Mouse (Mus musculus) bone marrow, adult 2 months (tissue): Measurements from ENCODE around the gene Fbln5. TPM values are rescaled to one million over a fixed set of nuclear protein-coding genes. Genes with fewer than 3 reads are reported as not detected.

Experiments
- H3K27ac ChIP-seq: fragments of 200-500 bp; 2 replicates; pipeline ENCODE4 v1.5.1; 2012; ENCODE audit warnings: low read depth, mild to moderate bottlenecking, control low read depth, inconsistent platforms, low read length; ENCODE audit not compliant: control insufficient read depth, poor library complexity, insufficient read depth
- H3K4me1 ChIP-seq: fragments of 200-500 bp; 2 replicates; pipeline ENCODE4 v1.6.1; 2011; ENCODE audit warnings: low read length; ENCODE audit not compliant: control insufficient read depth, insufficient read depth
- H3K4me3 ChIP-seq: fragments of 200-500 bp; replicated peaks from 2 replicates; pipeline ENCODE3; 2011; ENCODE audit warnings: mild to moderate bottlenecking, low read depth, low read length, control low read depth; ENCODE audit not compliant: control insufficient read depth
- CTCF ChIP-seq: fragments of 200-500 bp; IDR thresholded peaks from 2 replicates; pipeline ENCODE4 v1.5.1; 2011; ENCODE audit warnings: low read length, control low read depth; ENCODE audit not compliant: control insufficient read depth, insufficient read depth
- POLR2A ChIP-seq: fragments of 200-500 bp; IDR thresholded peaks from 2 replicates; pipeline ENCODE4 v1.6.1; 2011; ENCODE audit warnings: low read depth, mild to moderate bottlenecking, control low read depth, low read length, borderline replicate concordance; ENCODE audit not compliant: control insufficient read depth
- WGBS: fragments of 180-500 bp; shearing (Covaris S2); methylation state at CpG from one replicate; pipeline ENCODE4 v1.1.7; 2018; 5-methylcytosine and 5-hydroxymethylcytosine counted together
- polyA plus RNA-seq: library from polyadenylated mRNA; stranded (reverse); fragments of >200 nt; gene quantifications from 2 replicates; pipeline ENCODE4 v1.2.4, GENCODE M21; 2011; ENCODE audit warnings: low replicate concordance; ENCODE audit not compliant: missing spikeins, insufficient read depth, insufficient read length

Fbln5 gene
- polyA plus RNA-seq, 1 experiment: 19.7 TPM

DNA sequence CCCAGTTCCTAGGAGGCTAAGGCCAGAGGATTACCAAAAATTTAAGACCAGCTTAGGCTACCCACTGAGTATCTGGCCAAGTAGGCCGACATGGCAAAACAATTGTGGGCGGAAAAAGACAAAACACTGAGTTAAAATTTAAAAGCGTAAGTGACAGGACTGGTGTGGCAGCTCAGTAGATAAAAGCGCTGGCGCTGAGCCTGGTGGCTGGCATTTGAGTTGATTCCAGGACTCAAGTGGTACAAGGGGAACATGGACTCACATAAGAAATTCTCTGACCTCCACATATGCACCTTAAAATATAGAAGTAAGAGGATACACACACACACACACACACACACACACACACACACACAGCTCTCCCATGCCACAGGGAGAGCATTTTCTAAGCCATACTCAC lies 42.5 kb downstream of the Fbln5 start:
- Histone ChIP-seq H3K4me3 (no peak overlapping the region), H3K27ac (no peak overlapping the region), H3K4me1 (no peaks in the 10 kb centered on the region)
- TF ChIP-seq POLR2A (no peak), CTCF (no peak)
- 85% methylated on average over 5 of the region's 5 CpGs for WGBS

DNA sequence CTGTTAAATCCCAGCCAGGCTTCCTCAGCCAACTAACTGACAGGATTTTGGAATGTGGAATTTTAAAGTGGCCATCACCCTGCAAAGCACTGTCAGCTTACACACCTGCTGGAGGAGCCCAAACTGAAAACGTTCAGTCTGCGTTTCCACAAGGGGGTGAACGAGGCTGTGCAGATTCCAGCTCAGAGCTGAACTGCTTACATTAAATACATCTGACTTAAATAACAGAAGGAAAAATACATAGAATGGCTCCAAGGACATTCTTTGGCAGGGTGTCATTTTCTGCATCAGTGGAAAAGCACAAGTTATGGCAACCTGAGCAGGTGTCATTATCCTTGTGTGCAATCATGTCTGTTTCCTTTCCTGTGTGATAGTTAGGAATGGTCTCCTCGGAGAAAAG lies 44.7 kb downstream of the Fbln5 start:
- Histone ChIP-seq H3K4me3 (no peak overlapping the region), H3K27ac (no peak overlapping the region), H3K4me1 (no peaks in the 10 kb centered on the region)
- no peak for TF ChIP-seq CTCF
- TF ChIP-seq POLR2A: no peak
- 75% methylated on average over 4 of the region's 4 CpGs for WGBS

DNA sequence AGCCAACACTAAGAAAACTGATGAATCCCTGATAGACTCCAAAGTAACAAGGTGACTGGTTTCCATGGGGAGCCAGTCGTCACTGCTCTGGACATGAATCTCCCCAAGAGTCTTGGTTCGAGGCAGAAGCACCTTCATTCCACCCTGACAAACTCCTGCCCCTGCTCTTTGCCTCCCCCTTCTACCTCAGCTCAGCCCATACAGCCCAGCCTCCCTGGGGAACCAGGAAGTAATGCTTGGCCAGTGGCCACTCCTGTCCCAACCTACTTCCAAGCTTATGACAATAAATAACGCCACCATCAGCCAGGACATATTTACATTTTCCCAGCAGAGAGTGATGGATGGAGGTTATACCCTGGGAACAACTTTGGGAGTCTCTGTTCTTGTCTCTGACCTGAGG lies 45.9 kb downstream of the Fbln5 start:
- H3K4me1 ChIP-seq: no peaks in the 10 kb centered on the region
- WGBS: 51% methylated on average over 3 of the region's 3 CpGs
- no peak overlapping the region for H3K27ac ChIP-seq
- TF ChIP-seq POLR2A (no peak), CTCF (no peak)
- H3K4me3 ChIP-seq: no peak overlapping the region

DNA sequence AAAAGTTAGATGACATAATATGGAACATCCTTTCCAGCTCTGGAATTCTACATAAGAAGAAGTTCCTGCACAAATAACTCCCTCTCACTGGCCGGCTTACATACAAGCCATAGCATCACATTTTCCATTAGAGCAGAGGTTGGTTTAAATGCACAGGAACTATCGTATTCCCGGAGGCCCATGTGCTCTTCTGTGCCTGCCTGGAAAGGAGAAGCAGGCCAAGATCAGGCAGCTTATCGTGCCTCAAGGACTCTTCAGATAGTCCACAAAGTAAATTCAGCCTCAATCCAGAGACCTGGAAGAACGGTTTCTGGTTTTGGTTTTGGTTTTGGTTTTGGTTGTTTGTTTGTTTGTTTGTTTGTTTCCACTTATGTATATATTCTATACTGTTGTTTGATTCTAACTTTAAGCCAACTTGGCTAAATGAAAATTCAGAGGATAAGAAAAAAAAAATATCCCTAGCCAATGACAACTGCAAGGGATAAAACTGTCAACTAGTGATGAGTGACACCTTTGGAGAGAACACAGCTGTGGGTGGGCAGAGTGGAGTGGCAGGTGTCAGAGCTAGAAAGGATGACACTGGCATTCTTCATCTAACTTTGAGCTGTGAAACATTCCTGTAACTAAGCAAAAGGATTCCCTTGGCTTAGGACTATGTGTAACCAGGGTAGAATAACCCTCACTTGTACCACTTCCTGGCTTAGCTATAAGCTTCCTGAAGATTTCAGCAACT lies 48.4 kb downstream of the Fbln5 start:
- 77% methylated on average over 5 of the region's 5 CpGs for WGBS
- TF ChIP-seq POLR2A: no peak
- TF ChIP-seq CTCF: no peak
- Histone ChIP-seq H3K4me1 (no peaks in the 10 kb centered on the region), H3K27ac (no peak overlapping the region), H3K4me3 (no peak overlapping the region)

DNA sequence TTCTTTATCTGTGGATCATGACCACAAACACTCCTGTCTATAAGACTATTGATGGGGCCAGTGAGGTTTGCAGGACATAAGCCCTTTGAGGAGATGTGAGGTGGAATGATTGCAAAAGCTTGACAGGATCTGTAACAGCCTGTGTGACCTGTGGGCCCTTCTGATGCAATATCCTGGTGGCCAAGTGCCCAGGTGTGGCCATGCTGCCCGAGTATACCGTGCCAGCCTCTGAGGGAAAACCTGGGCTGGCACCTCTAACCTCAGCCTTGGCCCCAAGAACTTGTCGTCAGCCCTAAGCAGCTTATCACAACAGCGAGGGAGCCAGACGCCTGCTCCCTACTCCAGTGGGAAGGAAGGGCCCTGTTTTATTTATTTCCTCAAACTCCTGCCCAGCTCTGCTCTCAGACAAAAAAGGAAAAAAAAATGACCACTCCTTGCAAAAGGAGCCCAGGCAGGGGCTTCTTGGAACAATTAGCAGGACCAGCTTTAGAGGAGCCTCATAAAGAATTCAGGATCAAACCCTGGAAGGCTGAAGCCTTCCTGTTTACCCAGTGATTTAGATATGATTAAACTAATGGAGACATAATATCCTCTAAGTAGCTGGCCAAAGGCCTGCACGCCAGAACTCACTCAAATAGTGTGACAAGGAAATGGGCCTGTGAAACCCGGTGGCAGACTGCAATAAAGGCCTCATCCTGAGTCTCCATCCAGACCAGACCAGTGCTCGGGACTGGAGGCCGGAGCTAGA lies 51.4 kb downstream of the Fbln5 start:
- WGBS: 52% methylated on average over 9 of the region's 9 CpGs
- no peak for TF ChIP-seq POLR2A
- no peak for TF ChIP-seq CTCF
- no peak overlapping the region for H3K27ac ChIP-seq
- H3K4me3 ChIP-seq: no peak overlapping the region
- H3K4me1 ChIP-seq: no peaks in the 10 kb centered on the region

DNA sequence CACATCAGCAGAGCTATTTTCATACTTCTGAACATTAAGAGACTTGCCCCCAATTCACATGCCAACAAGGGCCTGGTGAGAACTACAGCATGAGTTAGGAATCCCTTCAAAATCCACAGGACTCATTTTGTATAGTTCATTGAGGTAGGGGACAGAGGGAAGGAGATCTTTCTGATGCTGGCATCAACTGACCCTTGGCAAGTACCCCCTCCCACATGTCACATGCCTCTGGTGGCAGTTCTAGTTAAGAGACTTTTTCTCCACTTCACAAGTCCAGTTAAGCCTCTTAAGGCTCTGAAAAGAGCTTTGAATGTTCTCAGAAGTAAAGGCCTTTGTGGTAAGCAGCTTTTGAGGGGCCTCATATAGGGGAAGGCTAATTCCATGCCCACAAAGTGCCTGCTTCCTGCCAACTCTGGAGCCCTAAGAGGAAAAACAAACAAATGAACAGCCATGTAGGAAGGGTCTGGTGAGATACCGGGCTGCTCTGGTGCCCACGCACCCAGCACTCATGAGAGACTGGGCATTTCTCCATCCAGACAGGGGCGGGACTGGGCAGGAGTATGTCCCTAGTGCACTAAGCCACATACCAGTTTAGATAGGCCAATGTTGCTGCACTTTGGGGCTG lies 52.5 kb downstream of the Fbln5 start:
- H3K27ac ChIP-seq: no peak overlapping the region
- no peak overlapping the region for H3K4me3 ChIP-seq
- WGBS: 27% methylated on average over 3 of the region's 3 CpGs
- TF ChIP-seq CTCF (no peak), POLR2A (no peak)
- H3K4me1 ChIP-seq: no peaks in the 10 kb centered on the region

DNA sequence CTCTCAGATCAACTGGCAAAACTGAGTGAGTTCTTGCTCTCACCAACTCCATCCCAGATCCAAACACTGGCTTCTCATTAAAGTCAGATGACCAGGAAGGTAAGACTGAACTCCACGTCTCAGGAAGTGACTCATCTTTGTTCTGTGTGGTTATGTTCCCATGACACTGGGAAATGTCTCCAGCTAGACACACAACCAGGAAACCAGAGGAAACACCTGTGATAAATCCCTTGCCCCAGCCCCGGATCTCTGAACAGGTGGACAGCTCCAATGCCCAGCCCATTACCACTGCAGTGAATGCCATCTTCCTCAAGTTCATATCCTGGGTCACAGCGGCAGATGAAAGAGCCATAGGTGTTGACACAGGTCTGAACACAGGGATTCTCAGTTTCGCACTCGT lies 54.0 kb downstream of the Fbln5 start:
- no peak overlapping the region for H3K27ac ChIP-seq
- no peak overlapping the region for H3K4me3 ChIP-seq
- 50% methylated on average over 5 of the region's 5 CpGs for WGBS
- TF ChIP-seq POLR2A: no peak
- TF ChIP-seq CTCF: no peak
- H3K4me1 ChIP-seq: no peaks in the 10 kb centered on the region

DNA sequence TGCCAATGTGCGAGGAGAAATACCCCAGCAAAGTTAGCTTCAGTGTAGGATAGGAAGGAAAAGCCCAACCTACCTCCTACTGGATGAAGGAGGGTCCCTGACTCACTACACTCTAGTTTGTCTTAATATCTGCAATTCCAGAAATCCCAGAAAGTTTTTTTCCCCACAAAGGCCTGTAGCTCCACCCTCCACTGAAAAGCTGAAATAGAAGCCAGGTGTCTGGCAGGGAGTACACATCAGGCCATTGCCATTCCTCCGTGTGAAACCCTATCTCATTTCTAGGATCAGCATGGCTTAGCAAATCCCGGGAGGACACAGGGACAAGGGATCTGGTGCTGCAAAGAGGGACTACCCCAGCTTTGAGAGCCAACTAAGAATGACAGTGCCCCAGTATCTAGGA lies 55.8 kb downstream of the Fbln5 start:
- H3K27ac ChIP-seq: no peak overlapping the region
- no peaks in the 10 kb centered on the region for H3K4me1 ChIP-seq
- 61% methylated on average over 3 of the region's 3 CpGs for WGBS
- H3K4me3 ChIP-seq: no peak overlapping the region
- TF ChIP-seq CTCF (no peak), POLR2A (no peak)

DNA sequence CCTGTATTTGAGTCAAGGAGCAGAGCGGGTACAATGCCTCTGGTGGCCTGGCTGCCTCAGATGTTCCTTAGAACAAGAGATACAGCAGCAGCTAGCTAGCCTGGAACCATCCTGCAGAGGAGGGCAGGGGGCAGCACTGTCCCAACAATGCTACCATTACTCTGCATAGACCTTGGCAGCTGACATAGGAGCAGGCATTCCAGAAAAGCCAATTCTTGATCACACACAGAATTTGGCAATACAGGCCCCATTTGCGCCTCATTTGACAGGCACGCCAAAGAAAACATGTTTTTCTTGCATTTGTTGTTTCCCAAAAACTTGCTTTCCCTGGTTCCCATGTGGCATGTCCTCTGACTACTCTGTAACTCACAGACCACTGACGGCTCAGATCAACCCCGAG lies 56.8 kb downstream of the Fbln5 start:
- H3K27ac ChIP-seq: no peak overlapping the region
- TF ChIP-seq POLR2A (no peak), CTCF (no peak)
- H3K4me3 ChIP-seq: no peak overlapping the region
- no peaks in the 10 kb centered on the region for H3K4me1 ChIP-seq
- 88% methylated on average over 5 of the region's 5 CpGs for WGBS
